Mouse (Mus musculus) urinary bladder, postnatal 36 days (tissue): ENCODE measurements around the gene Dgke.
A peak's percentile ranks its signal among the peaks of the same experiment; 100 is the strongest.
"Not testable (repeated sequence)": the region's sequence is repeated elsewhere in the genome, so short reads cannot be mapped to it uniquely, and the experiment has no call there.

Source experiments
- DNase-seq, 2 experiments: peaks; one replicate each; pipeline ENCODE4 v3.0.0; 2022; ENCODE audit warnings: low spot score in 2 of 2, mixed read lengths in 1 of 2

The Dgke gene

DNA sequence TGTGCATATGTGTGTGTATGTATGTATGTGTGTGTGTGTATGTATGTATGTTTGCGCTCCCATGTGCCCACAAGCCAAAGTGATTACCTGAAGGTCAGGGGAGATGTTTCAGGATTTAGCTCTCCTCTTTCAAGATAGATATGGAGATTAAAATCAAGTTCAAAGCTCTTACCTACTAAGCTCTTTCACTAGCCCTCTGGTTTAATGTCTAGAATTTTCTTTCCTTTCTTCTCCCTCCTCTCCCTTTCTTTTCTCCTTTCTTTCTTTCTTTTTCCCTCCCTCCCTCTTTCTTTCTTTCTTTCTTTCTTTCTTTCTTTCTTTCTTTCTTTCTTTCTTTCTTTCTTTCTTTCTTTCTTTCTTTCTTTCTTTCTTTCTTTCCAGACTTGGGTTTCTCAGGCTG lies at the start of gene Dgke:
Gene Dgke (minus strand): TSS at position 101 of the 400 bp plus-strand sequence.
- no peak for DNase-seq

DNA sequence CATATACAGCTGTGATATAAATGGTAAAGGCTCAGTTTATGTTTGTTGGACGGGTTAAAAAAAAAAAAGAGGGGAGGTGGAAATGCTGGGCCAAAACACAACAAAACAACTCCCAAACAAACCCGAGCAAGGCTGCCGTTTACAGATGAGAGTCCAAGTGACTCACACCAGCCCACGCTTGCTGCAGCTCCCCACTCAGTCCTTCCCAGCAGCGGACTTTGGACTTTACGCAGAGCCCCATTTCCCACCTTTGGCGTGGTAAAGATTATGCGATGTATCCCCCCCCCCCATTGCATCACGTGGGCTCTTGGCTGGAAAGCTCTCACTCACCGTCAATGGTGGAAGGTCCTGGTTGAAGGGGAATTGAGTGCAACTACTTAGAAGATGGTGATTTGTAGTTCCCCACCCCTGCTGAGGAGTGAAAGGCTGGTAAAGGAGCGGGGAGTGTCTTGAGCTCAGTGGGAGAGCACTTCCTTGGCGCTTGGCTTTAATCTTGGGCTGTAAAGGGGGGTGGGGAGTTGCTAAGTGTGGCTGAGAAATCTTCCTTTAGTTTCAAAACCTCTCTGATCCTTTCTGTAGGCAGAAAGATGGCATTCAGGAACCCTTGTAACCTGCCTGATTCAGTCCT lies 40.6 kb upstream of the Dgke start:
- no peak for DNase-seq

GRCm38 (mm10) chr11:89105823-89106222 lies 39.2 kb upstream of the Dgke start:
- DNase-seq, result no peak

DNA sequence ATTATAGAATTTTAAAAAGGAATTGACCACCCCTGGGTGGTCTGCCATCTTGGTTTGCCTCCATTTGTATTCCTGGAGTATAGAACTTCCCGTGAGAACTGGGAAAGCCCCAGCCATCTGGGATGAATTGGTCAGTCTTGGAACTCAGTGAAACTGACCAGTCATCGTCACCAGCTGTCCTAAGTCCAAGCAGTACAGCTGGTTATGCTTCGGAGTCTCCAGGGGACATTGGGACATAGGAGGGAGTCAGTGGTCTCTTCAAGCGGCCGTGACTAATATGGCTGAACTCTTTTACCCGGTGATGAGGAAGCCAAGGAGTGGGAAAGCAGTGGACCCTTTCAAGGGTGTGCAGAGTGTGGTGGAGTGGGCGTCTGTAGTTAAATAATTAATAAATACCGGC lies 38.6 kb upstream of the Dgke start:
- no peak for DNase-seq

GRCm38 (mm10) chr11:89103166-89103565 lies 36.5 kb upstream of the Dgke start:
- DNase-seq, result no peak

GRCm38 (mm10) chr11:89100826-89101321 lies 34.2 kb upstream of the Dgke start:
- peak; percentile 20 to 36 for DNase-seq

GRCm38 (mm10) chr11:89100403-89100802 lies 33.8 kb upstream of the Dgke start:
- peak; percentile 81 to 86 for DNase-seq

- no peak for DNase-seq
These were observed 32.3 kb upstream of the Dgke start for GRCm38 (mm10) chr11:89098930-89099329.

DNA sequence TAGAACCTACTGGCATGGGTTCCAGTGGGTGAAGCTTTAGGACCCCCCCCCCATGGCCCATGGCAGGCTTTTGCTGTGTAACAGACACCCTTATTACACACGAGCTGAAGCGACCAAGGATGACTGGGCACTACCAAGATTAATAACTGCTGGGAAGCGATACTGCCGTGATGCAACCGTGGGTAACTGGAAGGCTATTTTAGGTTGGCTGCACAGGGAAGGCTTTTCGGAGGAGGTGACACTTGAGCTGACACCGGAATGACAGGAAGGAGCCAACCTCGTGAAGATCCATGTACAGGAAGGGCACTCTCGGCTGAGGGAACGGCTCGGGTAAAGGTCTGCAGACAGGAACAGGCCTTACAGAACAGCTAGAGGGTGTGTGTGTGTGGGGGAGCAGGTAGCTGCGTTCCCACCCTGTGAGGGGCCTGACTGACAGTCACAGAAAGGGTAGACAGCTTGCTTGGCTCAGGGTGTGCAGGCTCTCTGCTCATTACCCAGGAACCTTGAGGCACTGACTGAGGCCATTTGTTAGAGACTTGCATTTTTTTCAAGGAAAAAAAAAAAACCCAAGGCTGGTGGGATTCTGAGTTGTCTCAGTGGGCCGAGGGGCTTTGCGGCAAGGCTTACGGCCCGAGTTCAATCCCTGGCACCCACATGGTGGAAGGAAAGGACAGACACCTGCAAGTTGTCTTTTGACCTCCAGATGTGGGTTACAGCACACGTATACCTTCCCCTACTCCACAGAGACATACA lies 31.6 kb upstream of the Dgke start:
- DNase-seq, result no peak

GRCm38 (mm10) chr11:89097292-89097691 lies 30.6 kb upstream of the Dgke start:
- DNase-seq, result not testable (repeated sequence)

GRCm38 (mm10) chr11:89095306-89095705 lies 28.7 kb upstream of the Dgke start:
- no peak for DNase-seq

- peak in 1 of 2 experiments; percentile 30 for DNase-seq
These were observed 26.1 kb upstream of the Dgke start for GRCm38 (mm10) chr11:89092714-89093113.

DNA sequence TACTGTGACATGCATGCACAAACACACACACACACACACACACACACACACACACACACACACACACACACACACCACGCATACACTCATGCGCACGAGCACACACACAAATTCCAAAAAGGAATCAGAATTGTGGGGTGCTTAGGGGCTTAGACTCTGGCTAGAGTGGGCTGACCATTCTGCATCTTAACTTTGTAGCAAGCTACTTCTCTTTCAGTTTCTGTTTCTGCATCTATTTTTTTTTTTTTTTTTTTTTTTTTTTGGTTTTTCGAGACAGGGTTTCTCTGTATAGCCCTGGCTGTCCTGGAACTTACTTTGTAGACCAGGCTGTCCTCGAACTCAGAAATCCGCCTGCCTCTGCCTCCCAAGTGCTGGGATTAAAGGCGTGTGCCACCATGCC lies 23.7 kb upstream of the Dgke start:
- DNase-seq, result not testable (repeated sequence)

- DNase-seq, result no peak
These were observed 22.1 kb upstream of the Dgke start for GRCm38 (mm10) chr11:89088754-89089153.

GRCm38 (mm10) chr11:89086208-89086809 lies 19.7 kb upstream of the Dgke start:
- DNase-seq, result no peak

DNA sequence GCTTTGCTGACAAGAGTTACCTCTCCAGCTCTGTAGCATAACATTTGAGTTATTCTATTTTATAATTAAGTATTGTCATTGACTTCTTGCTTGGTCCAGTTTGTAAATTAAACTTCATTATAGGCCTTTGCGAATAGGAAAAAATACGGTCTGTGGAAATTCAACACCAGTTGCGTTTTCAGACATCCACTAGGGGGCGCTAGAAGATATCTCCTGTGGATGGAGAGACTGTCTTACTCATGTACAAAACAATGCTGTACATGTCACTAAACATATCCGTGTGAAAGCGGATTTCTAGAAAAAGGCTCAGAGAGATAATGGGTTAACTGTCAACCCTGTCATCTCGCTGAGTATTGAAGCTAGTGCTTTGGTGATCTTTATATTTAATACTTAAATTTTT lies 18.0 kb upstream of the Dgke start:
- DNase-seq, result peak in 1 of 2 experiments; percentile 30

- DNase-seq, result not testable (repeated sequence)
These were observed 16.0 kb upstream of the Dgke start for GRCm38 (mm10) chr11:89082691-89083090.

- not testable (repeated sequence) for DNase-seq
These were observed 15.3 kb upstream of the Dgke start for GRCm38 (mm10) chr11:89081906-89082305.

DNA sequence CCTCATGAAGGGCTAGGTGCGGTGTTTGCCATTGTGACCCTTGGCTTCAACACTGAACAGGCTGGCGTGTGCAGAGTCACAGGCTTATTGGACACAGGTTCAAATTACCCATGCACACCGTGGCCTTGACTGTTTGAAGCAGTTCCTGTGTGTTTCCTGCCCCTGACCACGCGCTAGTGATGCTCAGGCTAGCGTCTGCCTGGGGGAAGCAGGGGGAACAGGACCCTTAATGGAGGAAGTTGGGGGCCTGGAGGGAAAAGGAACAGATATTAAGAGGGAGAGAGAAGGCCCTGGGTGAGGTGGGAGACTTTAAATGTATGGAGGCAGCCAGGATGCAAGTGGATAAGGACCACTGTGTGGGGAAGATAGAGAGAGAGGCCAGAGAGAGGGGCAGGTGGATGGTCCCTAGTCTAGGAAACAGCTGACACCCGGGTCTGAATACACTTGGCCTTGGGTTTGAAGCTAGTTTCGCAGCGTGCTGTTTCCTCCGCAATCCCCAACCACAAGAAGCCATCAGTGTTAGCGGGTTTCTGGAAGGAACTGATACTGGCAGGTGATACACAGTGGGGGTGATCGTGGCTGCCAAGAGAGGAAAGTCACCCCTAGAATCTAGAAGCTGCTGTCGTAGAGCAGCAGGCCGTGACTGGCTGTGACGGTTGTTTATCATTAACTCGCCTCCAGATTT lies 12.5 kb upstream of the Dgke start:
- DNase-seq, result no peak

GRCm38 (mm10) chr11:89078305-89078704 lies 11.7 kb upstream of the Dgke start:
- DNase-seq, result no peak

DNA sequence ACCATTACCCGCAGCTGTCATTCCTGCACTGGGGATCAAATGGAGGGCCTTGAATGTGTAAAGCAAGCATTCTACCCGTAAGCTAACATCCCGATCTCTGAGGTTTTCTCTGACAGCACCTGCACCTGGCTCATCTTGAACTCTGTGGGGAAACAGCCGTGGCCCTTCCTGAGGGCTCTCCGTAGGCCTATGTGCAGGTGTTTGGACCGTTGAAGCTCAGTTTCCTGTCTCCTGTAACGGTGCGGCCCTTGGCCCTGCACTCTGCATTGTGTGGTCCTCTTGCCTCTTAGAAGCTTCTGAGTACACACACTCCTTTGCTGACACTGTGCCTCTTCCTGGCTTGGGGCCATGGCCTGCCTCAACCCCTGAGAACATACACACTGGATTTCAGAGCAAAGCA lies 11.0 kb upstream of the Dgke start:
- DNase-seq, result no peak

- no peak for DNase-seq
These were observed 9.7 kb upstream of the Dgke start for GRCm38 (mm10) chr11:89076370-89076821.
